Mouse (Mus musculus) limb, embryonic 13.5 days (tissue): ENCODE results near the gene Zbtb11. TPM values are rescaled to one million over a fixed set of nuclear protein-coding genes. Genes with fewer than 3 reads are reported as not detected.

Experiments used
- ATAC-seq: fragments of 200-750 bp; cut with Nextera tagmentation; 2 replicates; pipeline ENCODE4 v1.8.0; 2017; ENCODE audit warnings: low read depth, moderate number of reproducible peaks, moderate TSS enrichment; ENCODE audit not compliant: low FRiP score
- H3K27ac ChIP-seq: fragments of 300-500 bp; sonication (generic); 2 replicates; pipeline ENCODE4 v1.5.1; 2015; ENCODE audit warnings: inconsistent platforms, mild to moderate bottlenecking, moderate library complexity
- H3K27me3 ChIP-seq: fragments of 300-500 bp; sonication (generic); 2 replicates; pipeline ENCODE4 v1.6.1; 2015; ENCODE audit warnings: mild to moderate bottlenecking, inconsistent platforms
- H3K36me3 ChIP-seq: fragments of 300-500 bp; sonication (generic); 2 replicates; pipeline ENCODE4 v1.6.1; 2015; ENCODE audit warnings: inconsistent platforms, mild to moderate bottlenecking, moderate library complexity
- H3K4me1 ChIP-seq: fragments of 300-500 bp; sonication (generic); 2 replicates; pipeline ENCODE4 v1.6.1; 2015; ENCODE audit warnings: inconsistent platforms
- H3K4me2 ChIP-seq: fragments of 300-500 bp; sonication (generic); replicated peaks from 2 replicates; pipeline ENCODE4 v1.6.1; 2015; ENCODE audit warnings: inconsistent platforms, mild to moderate bottlenecking, moderate library complexity
- H3K4me3 ChIP-seq: fragments of 300-500 bp; sonication (generic); 2 replicates; pipeline ENCODE4 v1.5.1; 2015; ENCODE audit warnings: moderate library complexity, mild to moderate bottlenecking, inconsistent platforms
- H3K9ac ChIP-seq: fragments of 300-500 bp; sonication (generic); 2 replicates; pipeline ENCODE4 v1.6.1; 2015; ENCODE audit warnings: mild to moderate bottlenecking, inconsistent platforms
- H3K9me3 ChIP-seq: fragments of 300-500 bp; sonication (generic); 2 replicates; pipeline ENCODE4 v1.6.1; 2016; ENCODE audit warnings: inconsistent platforms
- WGBS: fragments of 180-500 bp; shearing (Covaris S2); methylation state at CpG from one replicate; pipeline ENCODE4 v1.1.7; 2015; 5-methylcytosine and 5-hydroxymethylcytosine counted together
- polyA plus RNA-seq: library from polyadenylated mRNA; unstranded; fragments of >200 nt; fragmentation: Nextera tagmentation; extraction: Ambion mirVana; gene quantifications from 2 replicates; pipeline ENCODE4 v1.2.1, GENCODE M21; 2015

The Zbtb11 gene
- polyA plus RNA-seq, 1 experiment from 2014 or later = 23.0 TPM

DNA sequence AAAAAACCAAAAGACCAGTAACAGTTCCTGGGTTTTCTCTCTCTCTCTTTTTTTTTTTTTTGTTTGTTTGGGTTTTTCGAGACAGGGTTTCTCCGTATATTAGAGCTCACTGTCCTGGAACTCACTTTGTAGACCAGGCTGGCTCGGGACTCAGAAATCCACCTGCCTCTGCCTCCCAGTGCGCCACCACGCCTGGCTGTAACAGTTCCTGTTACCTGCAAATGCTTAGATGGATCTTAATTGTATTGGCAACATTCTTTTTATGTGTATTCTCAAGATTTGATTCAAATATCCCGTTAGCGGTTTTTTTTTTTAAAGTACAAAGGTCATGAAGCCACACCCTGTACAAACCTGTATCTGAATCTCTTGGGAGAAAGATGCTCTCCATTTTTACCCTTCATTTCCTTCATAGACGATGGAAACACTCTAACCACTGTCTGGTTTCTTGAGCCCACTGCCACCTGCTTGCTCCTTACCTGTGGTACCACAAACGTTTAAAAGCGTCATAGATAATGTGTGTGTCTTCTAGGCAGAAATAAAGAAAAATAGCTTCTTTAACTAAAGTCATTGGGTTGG, 969 bp upstream of the Zbtb11 start:
- ATAC-seq = no peak
- Histone ChIP-seq H3K9me3 (no peaks in the 10 kb centered on the region), H3K9ac (peak overlapping the region; percentile 50; the same call in 1 of the 2 replicates), H3K36me3 (peaks cover 42% of the 10 kb centered on the region), H3K4me1 (peaks cover 40% of the 10 kb centered on the region), H3K4me3 (peak overlapping the region; percentile 100), H3K4me2 (peak overlapping the region; percentile 81), H3K27ac (peak overlapping the region; percentile 65), H3K27me3 (no peaks in the 10 kb centered on the region)
- 54% methylated on average over 10 of the region's 10 CpGs for WGBS

DNA sequence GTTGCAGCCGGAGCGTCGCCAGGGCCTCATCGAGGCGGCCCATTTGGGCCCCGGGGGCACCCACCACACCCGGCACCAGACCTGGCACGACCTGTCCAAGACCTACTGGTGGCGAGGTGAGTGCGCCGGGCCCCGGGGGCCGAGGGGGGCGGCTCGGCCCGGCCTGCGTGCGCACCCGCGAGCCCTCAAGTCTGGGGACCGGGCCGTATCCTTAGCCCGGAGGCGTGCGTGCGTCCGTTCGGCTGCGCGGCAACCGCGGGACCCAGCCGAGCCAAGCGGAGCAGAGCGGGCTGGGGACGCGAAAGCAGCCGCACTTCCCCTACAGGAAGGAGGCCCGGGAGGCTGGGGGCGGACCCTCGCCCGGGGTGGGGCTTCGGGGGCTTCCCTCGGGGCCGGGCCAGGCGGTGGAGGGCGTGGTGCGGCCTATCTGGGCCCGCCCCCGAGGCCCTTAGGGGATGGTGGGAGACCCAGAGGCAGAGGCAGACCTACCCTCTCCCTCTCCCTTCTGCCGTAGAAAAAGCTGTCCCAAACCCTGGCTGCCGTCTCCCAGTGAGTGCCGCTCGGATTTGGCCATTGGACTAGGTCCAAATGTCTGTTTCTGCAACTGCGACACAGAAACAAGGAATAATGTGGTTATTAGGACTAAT, 696 bp downstream of the Zbtb11 start:
- Histone ChIP-seq H3K4me3 (peak overlapping the region; percentile 100), H3K4me2 (peak overlapping the region; percentile 81), H3K36me3 (peaks cover 36% of the 10 kb centered on the region), H3K27ac (peak overlapping the region; percentile 92), H3K9ac (peak overlapping the region; percentile 93), H3K27me3 (no peaks in the 10 kb centered on the region), H3K4me1 (peaks cover 35% of the 10 kb centered on the region), H3K9me3 (no peaks in the 10 kb centered on the region)
- peak; percentile 81 for ATAC-seq
- under 1% methylated on average over 51 of the region's 55 CpGs for WGBS

DNA sequence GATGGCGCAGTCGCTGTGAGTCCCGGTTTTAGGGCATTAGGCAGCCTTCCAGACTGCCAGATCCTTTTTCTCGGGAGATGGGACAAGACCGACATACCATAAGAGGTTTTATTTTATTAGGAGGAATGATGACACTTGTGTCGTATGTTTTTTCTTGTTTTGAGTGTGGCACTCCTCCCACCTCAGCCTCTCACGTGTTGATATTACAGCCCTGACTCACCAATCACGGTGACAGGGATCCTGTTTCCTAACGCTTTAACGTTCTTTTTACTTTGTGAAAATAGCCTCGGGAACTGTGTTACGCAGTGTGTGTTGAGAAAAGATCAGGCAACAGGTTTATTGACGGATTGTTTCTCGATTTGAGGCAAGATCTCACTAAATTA, 1.2 kb downstream of the Zbtb11 start:
- peak; percentile 12; the same call in 1 of the 2 replicates for ATAC-seq
- peak overlapping the region; percentile 100 for H3K4me3 ChIP-seq
- WGBS = 3% methylated on average over 14 of the region's 14 CpGs

DNA sequence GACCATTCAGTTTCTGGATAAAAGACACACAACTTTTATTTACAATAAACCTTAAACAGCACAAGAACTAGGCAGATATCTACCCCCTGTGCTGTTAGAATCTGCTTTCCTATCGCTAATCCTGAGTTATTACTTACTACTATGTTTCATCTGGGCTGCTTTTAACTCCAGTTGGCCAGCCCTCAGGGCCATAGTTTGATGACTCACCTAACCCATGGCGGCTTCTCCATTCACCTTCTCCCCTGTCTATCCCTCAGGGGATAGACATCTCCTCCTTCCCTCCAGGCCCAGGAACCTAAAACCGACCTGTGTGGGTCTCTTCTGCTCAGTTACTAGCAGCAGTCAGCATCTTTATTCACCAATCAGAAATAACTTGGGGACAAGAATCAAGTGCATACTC, 12.3 kb downstream of the Zbtb11 start:
- WGBS = 90% methylated on average over 3 of the region's 3 CpGs
- H3K9me3 ChIP-seq = no peaks in the 10 kb centered on the region
- H3K36me3 ChIP-seq = peaks cover 63% of the 10 kb centered on the region
- no peaks in the 10 kb centered on the region for H3K4me1 ChIP-seq
- H3K4me2 ChIP-seq = no peak overlapping the region
- H3K27me3 ChIP-seq = no peaks in the 10 kb centered on the region
- H3K9ac ChIP-seq = no peak overlapping the region
- H3K4me3 ChIP-seq = no peak overlapping the region
- ATAC-seq = no peak
- H3K27ac ChIP-seq = no peak overlapping the region

More for the DNA sequence above, 1.2 kb downstream of the Zbtb11 start:
- Histone ChIP-seq H3K9me3 (no peaks in the 10 kb centered on the region), H3K27me3 (no peaks in the 10 kb centered on the region), H3K4me1 (peaks cover 30% of the 10 kb centered on the region), H3K27ac (peak overlapping the region; percentile 92), H3K4me2 (peak overlapping the region; percentile 81), H3K9ac (peak overlapping the region; percentile 93), H3K36me3 (peaks cover 31% of the 10 kb centered on the region)

DNA sequence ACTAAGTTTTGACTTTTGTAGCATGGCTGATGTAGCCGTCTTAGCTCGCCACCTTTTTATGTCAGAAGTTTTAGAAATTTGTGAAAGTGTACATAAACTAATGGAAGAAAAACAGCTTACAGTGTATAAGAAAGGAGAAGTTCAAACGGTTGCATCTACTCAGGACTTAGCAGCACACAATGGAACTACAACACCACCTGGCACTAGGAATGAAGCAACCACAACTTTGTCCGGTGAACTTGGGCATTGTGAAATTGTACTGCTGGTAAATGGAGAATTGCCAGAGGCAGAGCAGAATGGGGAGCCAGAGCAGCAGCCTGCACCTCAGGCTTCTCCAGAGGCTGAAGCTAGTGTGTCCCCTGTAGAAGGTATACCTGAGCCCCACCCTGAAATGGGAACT, 16.6 kb downstream of the Zbtb11 start:
- Histone ChIP-seq H3K4me2 (no peak overlapping the region), H3K36me3 (peaks cover 67% of the 10 kb centered on the region), H3K9me3 (no peaks in the 10 kb centered on the region), H3K4me3 (no peak overlapping the region), H3K4me1 (no peaks in the 10 kb centered on the region), H3K9ac (no peak overlapping the region), H3K27ac (no peak overlapping the region), H3K27me3 (no peaks in the 10 kb centered on the region)
- WGBS = 91% methylated on average over 4 of the region's 4 CpGs
- no peak for ATAC-seq

DNA sequence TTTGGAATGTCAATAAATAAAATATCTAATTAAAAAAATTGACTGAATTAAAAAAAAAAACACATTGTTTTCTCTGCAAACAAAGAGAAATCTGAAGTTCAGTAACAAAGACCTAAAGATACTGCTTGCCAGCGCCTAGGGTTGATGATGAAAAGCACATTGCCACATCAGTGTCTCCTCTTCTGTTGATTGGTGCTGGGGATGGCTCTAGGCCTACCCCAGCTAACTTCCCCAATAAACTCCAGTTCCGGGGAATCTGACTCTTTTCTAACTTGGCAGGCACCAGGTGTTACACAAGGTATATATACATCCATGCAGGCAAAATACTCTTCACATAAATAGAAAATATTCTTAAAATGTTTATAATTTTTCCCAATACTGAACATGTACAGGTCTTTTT, 20.6 kb downstream of the Zbtb11 start:
- Histone ChIP-seq H3K4me3 (no peak overlapping the region), H3K4me1 (no peaks in the 10 kb centered on the region), H3K9me3 (no peaks in the 10 kb centered on the region), H3K27ac (no peak overlapping the region), H3K27me3 (no peaks in the 10 kb centered on the region), H3K4me2 (no peak overlapping the region), H3K9ac (no peak overlapping the region), H3K36me3 (peaks cover 66% of the 10 kb centered on the region)
- ATAC-seq = no peak
- WGBS = 92% methylated on average over 2 of the region's 2 CpGs

DNA sequence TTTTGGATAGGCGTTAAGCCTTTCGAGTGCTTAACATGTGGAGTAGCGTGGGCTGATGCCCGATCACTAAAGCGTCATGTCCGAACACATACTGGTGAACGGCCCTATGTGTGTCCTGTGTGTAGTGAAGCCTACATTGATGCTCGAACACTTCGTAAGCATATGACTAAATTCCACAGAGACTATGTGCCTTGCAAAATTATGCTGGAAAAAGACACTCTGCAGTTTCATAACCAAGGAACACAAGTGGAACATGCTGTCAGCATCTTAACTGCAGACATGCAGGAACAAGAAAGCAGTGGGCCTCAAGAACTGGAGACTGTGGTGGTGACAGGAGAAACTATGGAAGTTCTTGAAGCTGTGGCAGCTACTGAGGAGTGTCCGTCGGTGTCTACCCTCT, 33.1 kb downstream of the Zbtb11 start:
- no peak overlapping the region for H3K9ac ChIP-seq
- H3K4me3 ChIP-seq = no peak overlapping the region
- no peak overlapping the region for H3K27ac ChIP-seq
- H3K27me3 ChIP-seq = no peaks in the 10 kb centered on the region
- 95% methylated on average over 11 of the region's 11 CpGs for WGBS
- peaks cover 60% of the 10 kb centered on the region for H3K36me3 ChIP-seq
- ATAC-seq = no peak
- H3K9me3 ChIP-seq = no peaks in the 10 kb centered on the region
- no peak overlapping the region for H3K4me2 ChIP-seq
- no peaks in the 10 kb centered on the region for H3K4me1 ChIP-seq

DNA sequence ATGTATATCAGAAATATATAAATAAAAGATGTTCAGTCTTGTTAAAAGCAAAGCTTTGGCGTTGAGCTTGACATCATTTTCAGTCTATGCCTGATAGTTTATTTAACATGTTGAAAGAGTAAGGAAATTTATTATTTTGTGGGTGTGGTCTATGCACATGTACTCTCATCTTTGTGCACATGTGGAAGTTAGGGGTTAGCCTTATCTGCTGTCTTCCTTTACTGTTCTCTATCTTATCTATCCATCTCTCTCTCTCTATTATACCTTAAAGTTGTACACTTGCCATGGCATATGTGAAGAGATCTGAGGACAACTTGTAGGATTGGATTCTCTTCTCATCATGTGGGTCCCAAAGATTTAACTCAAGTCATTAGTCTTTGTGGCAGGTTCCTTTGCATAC, 35.2 kb downstream of the Zbtb11 start:
- 91% methylated on average over 1 of the region's 1 CpGs for WGBS
- H3K4me3 ChIP-seq = no peak overlapping the region
- no peaks in the 10 kb centered on the region for H3K9me3 ChIP-seq
- H3K4me1 ChIP-seq = no peaks in the 10 kb centered on the region
- no peak overlapping the region for H3K4me2 ChIP-seq
- H3K36me3 ChIP-seq = peaks cover 60% of the 10 kb centered on the region
- no peak overlapping the region for H3K9ac ChIP-seq
- no peak for ATAC-seq
- no peak overlapping the region for H3K27ac ChIP-seq
- H3K27me3 ChIP-seq = no peaks in the 10 kb centered on the region

DNA sequence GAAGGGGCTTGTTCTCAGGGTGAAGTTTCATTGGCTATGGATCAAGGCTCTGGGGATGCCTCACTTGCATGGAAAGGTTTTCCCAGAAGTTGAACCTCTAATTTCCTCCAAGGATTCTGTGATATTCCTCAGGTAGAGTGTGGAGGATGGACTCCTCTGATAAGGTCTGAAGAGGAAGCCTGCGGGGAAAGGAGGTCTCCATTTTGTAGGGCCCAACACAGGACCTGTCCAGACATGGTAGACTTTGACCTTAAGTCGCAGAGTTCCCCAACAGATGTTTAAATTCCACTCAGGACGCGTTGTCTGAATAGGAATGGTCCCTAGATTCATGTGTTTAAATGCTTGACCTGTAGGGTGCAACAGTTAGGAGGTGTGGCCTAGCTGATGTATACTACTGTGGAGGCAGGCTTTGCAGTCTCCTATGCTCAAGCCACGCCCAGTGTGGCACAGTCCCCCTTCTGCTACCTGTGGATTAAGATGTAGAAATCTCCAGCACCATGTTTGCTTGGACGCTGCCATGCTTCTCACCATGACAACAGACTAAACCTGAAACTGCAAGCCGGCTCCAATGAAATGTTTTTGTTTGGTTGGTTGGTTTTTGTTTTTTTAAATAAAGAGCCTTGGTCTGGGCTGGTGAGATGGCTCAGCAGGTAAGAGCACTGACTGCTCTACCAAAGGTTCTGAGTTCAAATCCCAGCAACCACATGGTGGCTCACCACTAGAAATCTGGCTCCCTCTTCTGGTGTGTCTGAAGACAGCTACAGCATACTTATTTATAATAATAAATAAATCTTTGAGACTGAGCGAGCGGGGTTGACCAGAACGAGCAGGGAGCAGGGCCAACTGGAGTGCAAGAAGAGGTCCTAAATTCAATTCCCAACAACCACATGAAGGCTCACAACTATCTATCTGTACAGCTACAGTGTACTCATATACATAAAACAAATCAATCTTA, 39.4 kb downstream of the Zbtb11 start:
- H3K9me3 ChIP-seq = no peaks in the 10 kb centered on the region
- H3K4me2 ChIP-seq = no peak overlapping the region
- H3K27me3 ChIP-seq = no peaks in the 10 kb centered on the region
- no peak overlapping the region for H3K27ac ChIP-seq
- 86% methylated on average over 10 of the region's 10 CpGs for WGBS
- no peak overlapping the region for H3K4me3 ChIP-seq
- ATAC-seq = no peak
- H3K9ac ChIP-seq = no peak overlapping the region
- peaks cover 53% of the 10 kb centered on the region for H3K36me3 ChIP-seq
- no peaks in the 10 kb centered on the region for H3K4me1 ChIP-seq

DNA sequence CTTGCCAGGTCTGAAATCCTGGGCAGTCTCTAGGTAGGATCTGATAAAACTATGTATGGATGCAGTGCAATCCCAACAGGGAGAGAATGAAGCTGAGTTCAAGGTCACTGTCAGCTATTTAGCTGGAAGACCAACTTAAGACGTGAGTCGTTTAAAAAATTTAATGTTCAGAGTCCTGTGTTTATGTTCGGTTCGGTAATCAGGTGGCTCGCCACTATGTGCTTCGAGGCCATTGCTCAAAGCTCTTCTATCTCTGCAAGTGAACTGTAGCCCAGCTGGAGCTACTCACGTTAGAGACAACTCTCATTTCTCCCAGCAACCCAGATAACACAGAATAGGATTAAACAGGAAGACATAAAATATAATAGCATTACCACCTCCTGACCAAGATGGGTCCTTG, 40.4 kb downstream of the Zbtb11 start:
- H3K4me3 ChIP-seq = no peak overlapping the region
- H3K4me2 ChIP-seq = no peak overlapping the region
- WGBS = 89% methylated on average over 7 of the region's 7 CpGs
- no peak overlapping the region for H3K9ac ChIP-seq
- H3K4me1 ChIP-seq = no peaks in the 10 kb centered on the region
- no peaks in the 10 kb centered on the region for H3K9me3 ChIP-seq
- no peak for ATAC-seq
- H3K27me3 ChIP-seq = no peaks in the 10 kb centered on the region
- H3K36me3 ChIP-seq = peaks cover 59% of the 10 kb centered on the region
- no peak overlapping the region for H3K27ac ChIP-seq

DNA sequence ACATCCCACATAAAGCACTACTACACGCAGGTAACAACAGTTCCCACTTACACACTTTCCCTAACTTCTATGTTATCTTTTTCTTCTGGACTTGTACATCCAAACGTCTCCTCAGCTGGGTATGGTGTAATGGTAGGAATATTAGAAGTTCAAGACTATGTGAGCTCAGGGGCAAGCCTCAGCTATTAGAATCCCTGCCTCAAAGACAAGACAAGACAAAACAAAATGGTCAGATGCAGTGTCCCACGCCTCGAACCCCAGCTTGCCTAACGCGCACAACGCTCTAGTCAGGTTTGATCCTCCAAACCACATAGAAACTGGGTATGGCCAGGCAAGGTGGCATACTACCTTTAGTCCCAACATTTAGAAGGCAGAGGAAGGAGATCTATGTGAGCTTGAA, 46.0 kb downstream of the Zbtb11 start:
- Histone ChIP-seq H3K27ac (no peak overlapping the region), H3K9me3 (no peaks in the 10 kb centered on the region), H3K4me2 (no peak overlapping the region), H3K4me3 (no peak overlapping the region), H3K4me1 (no peaks in the 10 kb centered on the region), H3K36me3 (peaks cover 57% of the 10 kb centered on the region), H3K27me3 (no peaks in the 10 kb centered on the region), H3K9ac (no peak overlapping the region)
- 95% methylated on average over 7 of the region's 7 CpGs for WGBS
- no peak for ATAC-seq
